Mouse (Mus musculus) CD8-positive naive resting alpha-beta T cell, adult 2 months (primary cell): Measurements from ENCODE around the gene Rgl1.
"Not testable (repeated sequence)": the region's sequence is repeated elsewhere in the genome, so short reads cannot be mapped to it uniquely, and the experiment has no call there.

ENCODE experiments used
- DNase-seq, 2 experiments: peaks; one replicate each; pipeline ENCODE4 v3.0.0; 2022; ENCODE audit warnings: low read depth in 2 of 2, low spot score in 2 of 2

Rgl1 gene

DNA sequence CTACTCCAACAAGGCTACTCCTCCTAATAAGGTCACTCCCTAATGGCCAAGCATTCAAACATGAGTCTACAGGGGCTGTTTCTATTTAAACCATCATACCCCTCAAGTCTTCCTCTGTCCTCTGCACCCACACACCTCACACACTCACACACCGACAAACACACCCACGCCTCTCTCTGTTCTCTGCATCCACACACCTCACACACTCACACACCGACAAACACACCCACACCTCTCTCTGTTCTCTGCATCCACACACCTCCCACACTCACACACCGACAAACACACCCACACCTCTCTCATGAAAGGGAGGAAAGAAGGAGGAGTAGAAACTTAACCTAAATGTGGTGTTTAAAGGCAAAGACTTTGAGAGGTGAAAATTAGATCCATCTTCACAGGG, 106.2 kb downstream of the Rgl1 start:
- no peak for DNase-seq

DNA sequence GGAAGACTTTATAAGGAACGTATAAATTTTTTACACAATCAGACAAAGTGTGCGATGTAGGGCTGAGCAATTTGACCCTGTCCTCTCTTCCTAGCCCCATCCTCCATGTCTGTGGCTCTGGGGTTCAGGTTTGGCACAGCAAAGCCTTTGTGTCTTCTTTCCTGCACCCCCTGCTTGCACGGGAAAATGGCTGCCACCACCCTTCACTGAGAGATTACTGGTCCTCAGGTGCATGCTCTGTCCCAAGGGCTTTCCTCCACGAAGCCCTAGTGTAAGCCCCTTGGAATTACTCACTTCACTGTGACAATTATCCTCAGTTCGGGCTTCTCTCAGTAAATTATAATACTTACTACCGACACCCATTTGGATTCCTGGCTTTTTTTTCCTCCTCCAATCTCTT, 109.5 kb downstream of the Rgl1 start:
- DNase-seq: no peak

DNA sequence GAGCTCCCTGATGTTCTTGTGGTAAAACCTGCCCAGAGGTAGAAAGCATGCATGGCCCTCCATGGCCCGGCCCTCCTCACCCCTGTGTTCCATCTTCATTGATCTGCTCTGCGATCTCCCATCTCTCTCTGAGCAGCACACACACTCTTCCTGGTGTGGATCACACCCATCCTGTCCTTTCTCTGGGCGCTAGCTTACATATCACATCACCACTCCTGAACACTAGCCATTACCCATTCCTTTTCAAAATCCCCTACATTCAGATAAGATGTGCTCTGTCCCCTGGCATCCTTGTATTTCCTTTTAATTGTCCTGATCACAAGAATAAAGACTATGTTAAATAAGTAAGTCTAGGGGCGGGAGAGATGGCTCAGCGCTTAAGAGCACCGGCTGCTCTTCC, 111.3 kb downstream of the Rgl1 start:
- no peak for DNase-seq

DNA sequence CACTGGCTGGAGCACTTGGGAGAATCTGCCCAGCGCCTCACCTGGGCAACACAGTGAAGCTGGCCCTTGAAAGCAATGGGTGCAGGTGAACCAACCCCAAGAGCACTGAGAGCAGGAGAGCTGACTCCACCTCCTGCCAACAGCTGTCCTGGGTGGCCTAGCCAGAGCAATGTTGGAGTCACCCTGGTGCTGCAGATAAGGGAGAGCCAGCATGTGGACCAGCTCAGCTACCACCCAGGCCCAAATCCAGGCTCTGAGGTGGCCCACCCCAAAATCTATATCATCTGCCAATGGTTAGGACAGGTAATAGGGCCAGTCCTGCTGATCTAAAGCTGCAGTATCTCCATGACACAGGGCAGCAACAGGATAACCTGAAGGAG, 114.7 kb downstream of the Rgl1 start:
- DNase-seq: no peak

DNA sequence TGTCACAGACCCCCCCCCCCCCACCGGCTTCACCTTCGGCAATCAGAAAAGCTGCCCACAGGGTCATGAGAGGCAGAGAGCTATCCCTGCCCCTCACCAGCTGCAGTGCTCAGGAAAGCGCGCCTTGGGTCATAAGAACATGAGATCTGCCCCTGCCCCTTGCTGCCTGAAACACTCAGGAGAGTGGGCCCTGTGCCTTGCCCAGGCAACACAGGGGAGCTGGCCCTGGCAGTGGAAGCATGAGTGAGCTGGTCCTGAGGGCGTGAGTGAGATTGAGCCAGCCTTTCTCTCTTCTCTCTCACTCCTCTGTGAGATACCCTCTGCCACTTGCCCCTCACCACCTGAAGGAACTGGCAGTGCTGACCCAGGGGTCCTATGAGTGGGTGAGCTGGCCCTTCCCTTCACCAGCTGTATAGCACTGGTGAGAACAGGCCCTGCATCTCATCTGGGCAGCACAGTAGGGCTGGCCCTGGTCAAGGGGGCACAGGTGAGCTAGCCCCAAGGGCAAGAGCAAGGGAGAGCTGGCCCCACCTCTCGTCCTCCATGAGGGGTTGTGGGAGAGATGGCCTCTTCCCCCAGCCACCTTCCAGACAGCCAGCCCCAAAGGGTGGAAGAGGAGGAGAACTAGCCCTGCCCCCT, 115.2 kb downstream of the Rgl1 start:
- no peak for DNase-seq

DNA sequence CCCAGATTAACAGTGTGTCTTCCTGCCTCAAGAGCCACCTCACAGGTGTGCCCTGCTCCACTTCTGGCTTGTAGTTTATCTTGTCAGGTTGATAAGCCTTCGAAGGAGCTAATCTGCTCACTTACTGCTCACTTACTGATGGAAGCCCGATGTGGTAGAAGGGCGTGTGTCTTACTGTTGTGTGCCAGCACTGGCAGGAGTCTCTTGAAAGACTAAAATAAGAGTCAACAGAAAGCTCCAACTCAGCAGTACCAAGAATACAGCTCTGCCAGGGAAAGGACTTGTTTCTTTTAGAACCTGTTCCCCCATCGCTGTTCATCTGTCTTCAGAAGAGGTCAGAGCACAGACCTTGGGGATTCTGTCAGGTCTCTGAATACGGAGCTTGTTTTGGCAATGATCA, 118.1 kb downstream of the Rgl1 start:
- no peak for DNase-seq

DNA sequence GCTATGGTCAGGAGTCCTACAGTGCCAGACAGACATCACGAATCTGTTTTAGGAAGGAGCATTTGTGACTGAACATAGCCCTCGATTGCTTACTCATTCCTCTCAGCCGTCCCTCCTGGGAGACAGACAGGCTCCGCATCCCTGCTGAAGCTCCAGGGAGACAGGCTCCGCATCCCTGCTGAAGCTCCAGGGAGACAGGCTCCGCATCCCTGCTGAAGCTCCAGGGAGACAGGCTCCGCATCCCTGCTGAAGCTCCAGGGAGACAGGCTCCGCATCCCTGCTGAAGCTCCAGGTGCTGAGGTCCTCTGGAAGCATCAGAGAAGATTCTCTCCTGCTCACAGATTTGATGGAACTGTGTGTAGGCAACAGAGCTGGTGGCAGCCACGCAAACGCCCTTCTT, 123.9 kb downstream of the Rgl1 start:
- DNase-seq: not testable (repeated sequence)

DNA sequence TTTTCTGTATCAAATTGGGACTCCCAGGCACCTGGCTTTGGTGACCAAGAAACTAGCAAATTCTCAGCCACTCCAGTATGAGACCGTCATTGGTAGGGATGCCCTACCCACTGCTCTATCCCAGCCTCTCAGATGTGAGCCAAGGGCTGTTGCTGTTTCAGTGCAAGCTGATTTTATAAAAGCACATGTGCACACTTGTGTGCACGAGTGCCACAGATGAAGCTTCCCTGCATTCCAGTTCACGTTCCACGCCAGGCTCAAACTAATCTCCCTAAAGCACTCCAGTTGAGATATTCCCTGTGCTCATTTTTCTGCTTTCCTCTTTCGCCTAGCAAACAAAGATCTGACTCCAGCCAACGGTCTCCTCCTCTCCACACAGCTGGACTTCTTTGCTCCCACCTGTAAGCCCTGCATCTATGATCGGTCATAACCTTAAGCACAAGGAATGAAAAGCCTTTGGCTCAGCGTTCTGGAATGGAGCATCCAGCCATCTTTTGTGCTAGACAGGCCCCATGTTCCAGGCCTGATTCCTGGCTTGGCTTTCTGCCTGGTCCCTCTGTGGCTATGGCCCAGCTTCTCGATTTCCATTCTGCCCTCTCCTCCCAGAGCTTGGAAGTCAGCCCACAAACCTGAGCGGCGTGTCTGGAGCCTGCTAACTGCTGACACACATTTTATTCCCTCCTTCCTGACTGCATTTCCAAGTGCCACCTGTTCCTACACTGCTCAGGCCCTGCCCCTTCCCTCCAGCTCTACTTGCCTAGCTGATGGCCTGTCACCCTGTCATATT, 125.8 kb downstream of the Rgl1 start:
- DNase-seq: no peak

DNA sequence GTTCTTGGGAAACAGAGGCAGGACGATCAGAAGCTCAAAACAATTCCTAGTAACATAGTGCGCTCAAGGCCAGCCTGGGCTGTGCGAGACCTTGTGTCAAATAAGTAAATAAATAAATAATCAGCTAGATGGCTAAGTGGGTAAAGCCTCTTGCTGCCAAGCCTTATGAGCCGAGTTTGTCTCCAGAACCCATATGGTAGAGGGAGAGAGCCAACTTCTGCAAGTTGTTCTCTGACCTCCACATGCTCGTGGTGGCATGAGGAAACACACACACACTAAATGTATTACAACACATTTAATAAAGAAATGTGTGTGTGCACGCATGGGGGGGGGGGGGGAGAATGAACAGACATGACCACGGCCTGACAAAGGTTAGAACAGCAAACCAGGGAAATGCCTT, 126.8 kb downstream of the Rgl1 start:
- DNase-seq: no peak

DNA sequence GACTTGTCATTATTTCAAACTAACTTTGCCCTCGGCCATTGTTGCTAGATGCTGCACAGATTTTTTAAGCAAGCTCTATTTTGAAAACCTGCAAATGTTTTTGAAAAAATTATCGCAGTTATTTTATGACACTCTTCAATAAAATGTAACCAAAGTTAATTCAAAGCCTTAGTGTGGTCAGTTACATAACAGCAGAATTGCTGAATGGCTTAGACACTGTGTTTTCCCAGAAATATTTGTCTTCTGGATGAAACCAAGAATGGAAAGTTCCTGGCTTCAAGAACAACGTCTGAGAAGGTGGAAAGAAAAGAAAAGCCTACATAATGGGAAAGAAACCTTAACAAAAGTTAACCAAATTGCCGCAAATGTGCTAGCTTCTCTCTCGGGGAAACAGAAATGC, 131.5 kb downstream of the Rgl1 start:
- no peak for DNase-seq

DNA sequence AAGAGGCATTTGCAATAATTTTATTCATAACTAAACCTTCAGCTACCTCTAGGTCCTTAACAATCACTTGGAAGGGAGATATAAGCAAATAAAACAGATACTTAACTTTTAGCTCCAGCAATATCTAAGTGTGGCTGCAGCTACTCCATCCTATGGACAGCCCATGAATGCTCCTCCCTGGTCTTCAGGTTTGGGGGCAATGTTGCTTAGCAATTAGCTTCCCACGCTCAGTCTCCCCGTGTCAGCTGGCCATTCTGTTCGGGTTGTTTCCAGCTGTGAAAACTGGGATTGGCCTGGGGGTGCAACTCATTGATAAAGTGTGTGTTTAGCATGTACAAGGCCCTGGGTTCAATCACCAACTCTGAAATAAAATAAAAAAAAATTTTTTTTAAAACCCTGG, 136.4 kb downstream of the Rgl1 start:
- no peak for DNase-seq

DNA sequence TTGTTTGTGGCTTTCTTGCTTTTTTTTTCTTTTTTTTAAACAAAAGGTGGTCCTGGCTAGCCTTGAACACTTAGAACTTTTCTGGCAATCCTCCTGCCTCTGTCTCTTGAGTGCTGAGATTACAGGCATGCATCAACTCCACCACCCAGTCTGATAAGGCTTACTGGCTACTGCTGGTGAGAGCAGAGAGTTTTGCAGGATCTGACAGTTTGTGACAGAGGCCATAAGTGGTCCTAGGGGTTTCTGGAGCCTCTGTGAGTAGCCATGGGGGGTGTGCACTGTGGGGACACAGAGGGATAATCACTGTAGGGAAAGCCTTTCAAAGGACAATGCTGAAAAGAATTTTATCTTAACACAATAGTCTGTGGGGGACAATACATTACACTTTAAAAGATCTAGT, 140.5 kb downstream of the Rgl1 start:
- no peak for DNase-seq

DNA sequence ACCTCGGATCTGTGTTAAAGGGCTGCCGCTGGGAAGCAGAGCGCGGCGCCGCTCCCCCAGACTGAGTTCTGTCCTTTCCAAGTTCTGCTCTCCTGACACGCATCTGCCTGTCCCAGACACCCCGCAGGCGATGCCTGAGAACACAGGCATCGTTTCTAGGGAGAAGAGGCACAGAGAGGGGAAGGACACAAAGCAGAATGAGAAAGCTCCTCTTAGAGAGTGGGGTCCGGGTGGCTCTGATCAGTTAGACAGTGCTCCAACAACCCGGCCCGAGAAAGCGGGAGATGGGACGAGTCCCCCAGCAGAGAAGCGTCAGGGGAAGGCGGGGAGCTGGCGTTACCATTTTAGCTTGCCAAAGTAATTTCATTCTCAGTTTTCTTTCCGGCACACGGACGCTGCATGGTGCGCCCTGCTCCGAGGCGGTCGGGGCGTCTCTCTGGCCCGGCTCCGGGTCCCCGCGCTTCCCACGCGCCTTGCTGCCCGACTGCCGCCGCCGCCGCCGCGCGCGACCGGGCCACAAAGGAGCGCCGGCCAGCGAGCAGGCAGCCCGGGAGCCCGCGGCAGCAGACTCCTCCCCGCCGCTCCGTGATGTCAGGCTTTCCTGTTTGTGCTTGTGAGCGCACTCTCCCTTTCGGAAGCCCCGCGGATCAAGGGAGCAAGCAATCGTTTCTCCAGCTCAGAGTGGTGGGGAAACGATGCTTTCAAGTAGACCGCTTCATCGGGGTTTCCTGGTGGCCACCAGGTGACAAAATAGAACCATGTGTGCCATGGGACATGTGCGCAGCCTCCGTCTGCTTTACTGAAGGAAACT, 141.3 kb downstream of the Rgl1 start:
- DNase-seq: peak; percentile 32 to 50

DNA sequence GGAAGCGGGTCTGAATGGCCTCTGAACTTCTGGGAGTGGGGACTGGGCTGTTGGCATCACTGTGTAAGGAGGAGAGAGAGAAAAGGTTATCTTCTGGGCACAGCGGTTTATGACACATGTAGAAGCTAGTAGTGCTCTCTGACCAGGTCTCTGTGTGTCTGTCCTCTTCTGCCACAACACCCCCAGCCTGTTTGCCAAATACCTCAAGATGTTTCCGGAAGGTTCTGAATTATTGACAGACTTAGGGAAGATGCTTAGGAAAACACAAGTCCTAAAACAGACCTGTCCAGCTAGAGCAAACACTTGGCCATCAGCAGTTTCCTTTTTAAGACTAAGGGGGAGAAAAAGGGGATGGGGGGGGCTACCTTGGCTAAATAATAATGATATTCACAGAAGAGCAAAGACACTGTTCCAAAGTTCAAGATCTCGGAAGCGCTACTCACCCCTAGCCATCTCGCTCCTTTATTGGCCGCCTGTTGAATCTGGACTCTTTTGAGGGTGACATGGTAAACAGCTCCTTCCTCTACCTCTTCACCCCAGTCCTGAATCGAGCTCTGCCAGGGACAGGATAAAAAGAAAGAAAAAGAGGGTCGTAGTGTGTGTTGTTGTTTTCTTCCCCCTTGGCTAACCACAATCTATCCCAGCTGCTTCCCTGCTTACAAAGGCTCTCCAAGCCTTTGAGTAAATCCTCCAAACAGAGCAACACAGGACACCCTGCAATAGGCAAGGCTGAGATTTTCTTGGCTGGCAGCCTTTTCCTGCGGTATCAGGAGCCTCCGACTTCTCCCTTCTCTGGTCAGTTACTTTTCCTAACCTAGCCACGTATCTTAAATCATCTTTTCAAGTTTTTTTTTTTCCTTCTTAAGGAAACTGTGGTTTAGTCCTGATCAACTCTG, 142.5 kb downstream of the Rgl1 start:
- DNase-seq: no peak

DNA sequence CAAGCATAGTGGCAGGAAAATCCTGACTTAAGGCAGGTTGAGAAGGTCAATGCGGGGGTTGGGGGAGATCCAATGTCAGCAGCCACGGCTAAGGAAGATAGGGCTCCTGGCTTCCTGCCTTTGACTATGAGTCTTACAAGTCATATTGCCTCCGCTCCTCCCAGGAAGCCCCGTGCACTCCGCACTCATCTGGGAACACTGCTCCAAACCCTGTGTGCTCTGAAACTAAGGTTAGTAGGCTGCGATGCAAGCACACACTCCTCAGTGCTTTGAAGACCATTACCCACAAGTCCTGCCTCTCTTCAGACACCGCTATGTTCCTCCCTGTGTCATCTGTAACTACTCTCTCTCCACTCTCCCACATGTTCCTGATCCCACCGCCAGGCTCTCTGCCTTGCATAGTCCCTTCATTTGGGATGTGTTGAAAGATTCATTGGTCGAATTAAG, 143.4 kb downstream of the Rgl1 start:
- no peak for DNase-seq

DNA sequence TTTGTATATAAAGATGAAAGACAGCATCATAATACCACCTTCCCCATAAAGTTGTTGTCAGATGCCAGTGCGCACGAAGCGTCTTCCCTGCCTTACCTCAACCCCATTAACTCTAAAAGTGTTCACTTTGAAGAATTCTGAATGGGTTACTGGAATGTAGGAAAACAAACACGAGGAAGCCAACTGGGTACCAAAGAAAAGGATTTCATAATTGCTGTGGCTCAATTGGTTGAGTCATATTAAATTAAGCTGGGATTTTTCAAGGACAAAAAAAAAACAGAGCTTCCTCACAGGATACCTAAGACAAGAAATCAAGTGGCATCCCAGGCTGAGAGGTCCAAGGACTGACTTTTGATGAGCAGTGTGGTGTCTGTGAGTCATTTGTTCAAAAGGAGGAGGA, 144.5 kb downstream of the Rgl1 start:
- no peak for DNase-seq

DNA sequence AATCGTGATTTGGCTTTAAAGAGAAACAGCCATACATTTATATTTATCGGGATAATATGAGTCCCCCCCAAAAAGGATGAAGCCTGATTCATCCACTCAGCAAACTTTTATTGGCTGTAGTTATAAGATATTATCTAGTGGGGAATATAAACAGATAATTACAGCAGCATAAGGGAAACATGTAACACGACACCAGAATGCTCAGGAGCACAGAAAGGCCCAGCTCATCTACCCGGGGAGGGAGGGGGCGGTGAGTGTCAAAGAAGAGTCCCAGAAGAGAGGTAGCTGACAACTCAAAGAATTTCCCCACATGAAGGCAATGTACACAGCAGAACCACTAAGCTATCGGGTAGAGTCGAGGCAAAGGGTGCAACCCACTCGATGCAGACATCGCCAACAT, 146.8 kb downstream of the Rgl1 start:
- DNase-seq: no peak

DNA sequence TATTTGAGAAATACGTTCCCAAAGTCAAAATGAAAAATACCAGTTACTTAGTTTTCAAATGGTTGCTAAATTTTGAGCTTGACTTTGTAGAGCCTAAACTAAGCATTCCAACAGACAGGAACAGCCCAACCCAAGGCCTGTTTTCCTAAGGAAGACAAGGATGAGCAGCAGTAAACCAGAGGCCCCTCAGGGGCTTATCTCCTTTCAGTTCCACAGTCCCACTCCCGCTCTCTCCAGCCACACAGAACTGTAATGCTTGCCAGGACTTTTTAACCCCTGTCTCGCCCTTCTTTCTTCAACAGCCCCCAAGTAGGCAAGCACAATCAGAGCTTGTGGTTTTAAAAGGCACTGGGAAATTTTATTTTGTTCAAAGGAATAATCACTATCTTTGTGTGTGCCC, 147.3 kb downstream of the Rgl1 start:
- no peak for DNase-seq

DNA sequence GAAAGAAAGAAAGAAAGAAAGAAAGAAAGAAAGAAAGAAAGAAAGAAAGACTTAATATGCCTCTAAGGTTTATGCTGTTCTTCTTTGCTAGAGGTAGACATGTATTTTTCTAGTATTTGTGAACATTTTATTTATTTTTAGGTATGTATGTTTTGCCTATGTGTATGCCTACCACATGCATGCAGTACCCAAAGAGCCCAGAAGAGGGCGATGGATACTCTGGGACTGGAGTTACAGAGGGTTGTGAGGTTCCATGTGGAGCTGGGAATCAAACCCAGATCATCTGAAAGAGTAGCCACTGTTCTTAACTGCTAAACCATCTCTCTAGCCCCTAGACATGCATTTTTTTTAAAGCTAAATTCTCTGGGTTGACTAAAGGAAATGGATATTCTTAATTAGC, 147.8 kb downstream of the Rgl1 start:
- DNase-seq: no peak

DNA sequence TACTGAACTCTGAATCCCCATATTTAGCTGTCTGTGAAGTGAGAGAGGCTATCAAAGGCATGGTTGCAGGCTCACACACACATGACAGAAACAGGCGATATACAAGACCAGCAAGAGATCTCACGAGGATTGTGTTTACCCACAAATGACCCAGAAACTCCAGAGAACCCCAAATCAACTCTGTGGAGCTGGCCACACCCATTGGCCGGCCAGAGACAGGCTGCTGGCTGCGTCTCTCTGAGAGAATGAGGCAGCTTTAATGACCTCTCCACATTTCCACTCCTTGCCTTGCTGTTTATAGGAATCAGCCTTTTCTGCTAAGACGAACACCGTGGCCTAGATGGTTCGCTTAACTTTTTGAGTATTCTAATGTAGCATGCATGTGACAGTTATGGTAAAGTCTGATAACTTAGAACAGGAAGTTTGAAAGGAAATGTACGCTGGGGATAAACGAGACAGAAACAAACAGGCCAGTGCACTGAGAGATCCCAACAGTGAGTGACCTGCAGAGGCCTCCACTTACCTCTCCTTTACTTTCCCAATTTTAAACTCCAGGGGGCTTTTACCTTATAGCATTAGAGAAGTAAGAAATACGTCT, 148.3 kb downstream of the Rgl1 start:
- DNase-seq: no peak

DNA sequence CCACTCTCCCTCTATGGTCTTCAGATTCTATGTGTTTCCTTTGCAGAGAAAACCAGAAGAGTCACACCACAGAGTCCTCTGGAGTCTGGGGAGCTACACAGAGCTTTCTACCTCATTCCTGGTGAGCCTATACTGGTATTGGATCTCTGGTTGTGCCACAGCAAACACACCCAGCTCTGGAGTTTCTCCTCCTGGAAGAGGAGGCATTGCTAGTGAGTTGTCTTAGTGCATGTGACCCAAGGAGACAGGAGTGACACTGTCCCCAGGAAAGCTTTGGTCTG, 149.4 kb downstream of the Rgl1 start:
- no peak for DNase-seq
